Mouse (Mus musculus) ES-Bruce4 (cell line): ENCODE results near the gene Plcb4.

ENCODE experiments used
- CTCF ChIP-seq: IDR thresholded peaks from one replicate; pipeline ENCODE4 v1.8.1; 2011; ENCODE audit warnings: low read depth, low read length
- EP300 ChIP-seq: IDR thresholded peaks from 2 replicates; pipeline ENCODE4 v1.6.1; 2011; ENCODE audit warnings: low read depth, low read length; ENCODE audit not compliant: insufficient read depth
- POLR2A ChIP-seq: IDR thresholded peaks from one replicate; pipeline ENCODE4 v1.8.1; 2011; ENCODE audit warnings: low read length; ENCODE audit not compliant: insufficient read depth

- TF ChIP-seq POLR2A (no peak), CTCF (no peak), EP300 (no peak)
These were observed 75.2 kb downstream of the Plcb4 start for GRCm38 (mm10) chr2:135733926-135734510.
